Mouse (Mus musculus) 416B (cell line): Measurements from ENCODE around the gene Exoc7.

Experiments
- DNase-seq: peaks from one replicate; pipeline ENCODE4 v3.0.0; 2011; ENCODE audit warnings: low read depth

The Exoc7 gene

DNA sequence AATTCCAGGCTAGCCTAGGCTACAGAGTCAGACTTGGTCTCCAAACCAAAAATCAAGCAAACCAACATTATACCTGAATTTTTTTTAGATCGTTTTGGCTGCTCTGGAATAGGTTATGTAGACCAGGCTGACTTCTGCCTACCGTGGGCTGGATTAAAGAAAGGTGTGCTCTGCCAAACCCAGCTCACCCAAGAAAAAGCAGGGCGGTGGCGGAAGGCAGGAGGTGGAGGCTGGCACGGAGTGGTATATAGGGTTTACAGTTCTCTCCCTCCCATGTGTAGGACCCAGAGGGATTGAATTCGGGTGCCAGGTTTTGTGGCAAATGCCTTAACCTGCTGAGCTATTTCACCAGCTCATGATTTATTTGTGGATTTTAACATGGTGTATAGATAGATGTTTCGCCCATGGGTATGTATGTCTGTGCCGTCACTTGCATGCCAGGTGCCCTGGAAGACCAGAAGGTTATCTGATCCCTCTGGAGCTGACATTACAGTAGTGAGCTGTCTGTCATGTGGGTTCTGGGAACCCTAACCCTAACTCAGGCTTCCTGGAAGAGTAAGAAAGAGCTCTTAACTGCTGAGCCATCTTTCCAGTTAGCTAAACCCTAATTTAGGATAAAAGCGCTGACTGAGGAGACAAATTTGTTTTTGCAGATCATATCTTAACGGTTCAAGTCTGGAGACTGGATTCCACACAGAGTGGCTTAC, at the start of gene Exoc7:
Gene Exoc7, minus strand, starts transcription at position 215 of the 707 bp plus-strand sequence.
- DNase-seq: peak; percentile 10

GRCm38 (mm10) chr11:116354521-116354920, 47.5 kb upstream of the Exoc7 start:
- no peak for DNase-seq

GRCm38 (mm10) chr11:116353535-116353934, 46.5 kb upstream of the Exoc7 start:
- no peak for DNase-seq

GRCm38 (mm10) chr11:116351294-116351693, 44.3 kb upstream of the Exoc7 start:
- DNase-seq: peak; percentile 27

- no peak for DNase-seq
These were observed 40.9 kb upstream of the Exoc7 start for GRCm38 (mm10) chr11:116347955-116348354.

GRCm38 (mm10) chr11:116347012-116347411, 40.0 kb upstream of the Exoc7 start:
- no peak for DNase-seq

- no peak for DNase-seq
These were observed 35.2 kb upstream of the Exoc7 start for GRCm38 (mm10) chr11:116342069-116342791.

GRCm38 (mm10) chr11:116337531-116337930, 30.5 kb upstream of the Exoc7 start:
- peak; percentile 63 for DNase-seq

GRCm38 (mm10) chr11:116337000-116337399, 30.0 kb upstream of the Exoc7 start:
- no peak for DNase-seq

DNA sequence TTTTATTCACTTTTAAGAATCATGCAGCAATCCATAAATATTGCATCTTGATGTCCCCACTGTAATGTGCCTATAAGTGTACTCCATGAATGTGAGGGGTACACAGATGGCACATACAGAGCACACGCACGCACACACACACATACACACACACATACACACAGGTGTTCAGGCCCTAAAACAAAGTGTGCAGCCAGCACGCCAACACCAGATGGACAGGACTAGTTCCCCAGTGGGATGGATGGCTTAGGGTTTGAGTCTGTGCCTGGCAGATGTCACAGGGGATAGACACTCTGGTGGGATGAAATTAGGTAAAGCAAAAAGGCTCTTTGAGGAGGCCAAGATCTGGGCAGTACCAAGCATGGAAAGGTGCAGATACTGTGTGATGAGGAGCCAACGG, 29.4 kb upstream of the Exoc7 start:
- DNase-seq: no peak

GRCm38 (mm10) chr11:116335244-116336036, 28.4 kb upstream of the Exoc7 start, which contains the start of gene Foxj1:
TSS of gene Foxj1 (minus strand) at chr11:116335399.
- DNase-seq: peak; percentile 88

DNA sequence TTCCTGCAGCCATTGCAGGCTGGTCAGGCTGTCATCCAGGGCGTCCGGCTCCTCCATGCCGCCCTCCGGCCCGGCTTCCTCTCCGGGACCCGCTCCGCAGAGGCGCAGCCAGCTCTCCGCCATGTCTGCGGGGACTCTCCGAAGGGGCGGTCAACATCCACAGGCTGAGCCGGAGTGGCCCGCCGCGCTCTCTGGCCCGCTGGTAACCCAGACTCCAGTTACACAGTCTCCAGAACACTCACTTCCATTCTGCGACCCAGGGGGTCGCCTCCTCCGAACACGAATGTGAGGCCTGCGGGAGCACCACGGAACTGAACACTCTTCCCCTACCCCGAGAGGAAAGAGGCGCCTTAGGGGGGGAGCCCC, 27.4 kb upstream of the Exoc7 start:
- DNase-seq: no peak

- DNase-seq: no peak
These were observed 26.7 kb upstream of the Exoc7 start for GRCm38 (mm10) chr11:116333526-116334416.

- no peak for DNase-seq
These were observed 25.9 kb upstream of the Exoc7 start for GRCm38 (mm10) chr11:116332983-116333270.

GRCm38 (mm10) chr11:116332232-116332982, 25.4 kb upstream of the Exoc7 start:
- no peak for DNase-seq

DNA sequence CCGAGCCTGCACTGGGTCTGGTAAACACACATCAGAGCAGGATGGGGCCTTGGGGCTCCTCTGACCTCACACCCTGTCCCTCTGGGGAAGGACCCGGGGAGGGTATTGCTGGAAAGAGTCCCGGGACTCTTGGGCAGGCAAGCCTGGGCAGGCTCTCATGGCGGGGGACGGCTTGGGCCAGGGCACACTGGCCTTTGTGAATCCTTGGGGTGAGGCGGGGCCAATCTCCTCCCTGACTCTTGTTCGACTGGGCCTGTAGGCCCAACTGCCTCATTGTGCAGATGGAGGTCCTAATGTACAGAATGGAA, 23.1 kb upstream of the Exoc7 start:
- no peak for DNase-seq

GRCm38 (mm10) chr11:116329314-116330210, 22.5 kb upstream of the Exoc7 start:
- no peak for DNase-seq

DNA sequence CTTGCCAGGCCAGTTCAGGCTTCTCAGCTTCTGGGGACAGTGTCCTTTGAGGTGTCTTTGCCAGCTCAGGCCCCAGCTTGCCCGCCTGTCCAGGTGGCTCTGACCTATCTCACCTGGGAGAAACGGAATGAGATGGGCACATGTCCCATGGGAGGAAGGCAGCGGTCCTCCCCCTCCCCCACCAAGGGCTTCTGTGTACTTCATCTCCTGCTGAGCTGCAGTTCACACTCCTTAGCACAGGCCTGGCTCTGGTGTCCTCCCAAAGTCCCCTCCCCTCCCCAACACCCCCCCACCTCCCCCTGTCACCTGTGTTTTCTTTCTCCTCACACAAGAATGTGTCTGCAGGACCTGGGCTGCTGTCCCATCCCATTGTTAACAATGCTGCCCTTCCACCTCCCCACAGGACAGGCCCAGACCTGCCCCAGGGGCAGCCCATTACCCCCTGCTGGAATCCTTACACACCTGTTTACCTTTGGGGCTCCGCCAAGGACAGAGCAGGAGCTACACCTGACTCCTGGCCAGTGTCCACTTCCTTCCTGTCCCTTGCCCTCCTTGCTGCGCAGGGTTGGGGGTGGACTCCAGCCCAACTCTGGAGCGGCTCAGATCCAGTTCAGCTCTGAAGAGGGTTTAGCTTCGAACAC, 20.1 kb upstream of the Exoc7 start:
- DNase-seq: no peak

DNA sequence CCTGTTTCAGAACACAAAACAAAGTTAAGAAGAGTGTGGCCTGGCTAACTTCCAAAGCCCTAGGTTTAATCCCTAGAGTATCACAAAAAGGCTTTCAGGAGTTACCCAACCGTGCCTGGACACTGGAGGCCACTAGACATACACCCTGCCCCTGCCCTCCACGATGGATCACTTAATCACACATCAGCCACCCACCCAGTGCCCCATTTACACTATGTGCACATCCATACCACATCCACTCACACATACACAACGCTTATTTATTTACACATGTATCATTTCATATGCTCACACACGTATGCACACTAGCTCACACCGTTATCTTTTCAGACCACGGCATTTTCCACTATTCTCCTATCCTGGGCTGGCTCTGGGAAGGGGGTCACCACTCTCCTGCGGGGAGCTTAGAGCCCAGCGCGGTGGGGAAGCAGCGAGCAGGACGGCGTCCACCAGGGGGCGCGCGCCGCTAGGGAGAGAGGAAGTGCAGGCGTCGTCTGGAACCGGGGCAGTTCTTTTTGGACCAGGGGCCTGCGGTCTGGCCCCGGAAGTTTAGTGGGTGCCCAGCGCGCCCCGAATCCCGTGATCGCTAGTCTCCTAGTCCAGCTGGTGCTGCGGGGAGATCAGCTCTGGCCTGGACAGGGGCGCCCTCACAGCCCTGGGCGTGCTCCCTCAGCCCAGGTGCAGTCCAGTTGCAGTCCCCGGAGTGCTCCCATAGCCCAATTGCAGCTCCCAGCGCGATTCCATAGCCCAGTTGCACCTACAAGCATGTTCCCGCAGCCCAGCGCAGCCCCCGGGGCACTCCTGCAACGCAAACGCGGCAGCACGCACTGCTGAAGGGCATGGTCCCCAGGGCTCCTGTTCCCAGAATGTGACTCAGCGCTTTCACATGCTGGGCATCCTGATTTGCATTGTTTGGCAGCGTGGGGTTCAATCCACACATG, 12.0 kb upstream of the Exoc7 start:
- DNase-seq: peak; percentile 76
